Mouse (Mus musculus): ENCODE measurements around the gene Prelp. TPM values are rescaled to one million over a fixed set of nuclear protein-coding genes. Genes with fewer than 3 reads are reported as not detected.

Gene Prelp
- total RNA-seq, 2 experiments from 2014 or later, result 10.8 to 11.6 TPM

- Histone ChIP-seq H3K4me3 (no peak overlapping the region), H3K27ac (no peak overlapping the region)
- intact Hi-C loops (cut with DNase I), result no loop called here
- no peak for DNase-seq (ENCODE audit: extremely low spot score in 1 of 2, low spot score in 2 of 2)
- TF ChIP-seq CTCF (IDR thresholded peaks at IDR 0.05), result no peak
These were observed 8.8 kb upstream of the Prelp start for GRCm38 (mm10) chr1:133929980-133930379.

- TF ChIP-seq CTCF (IDR thresholded peaks at IDR 0.05), result no peak
- H3K4me3 ChIP-seq, result no peak overlapping the region
- intact Hi-C loops (cut with DNase I), result no loop called here
- H3K27ac ChIP-seq, result no peak overlapping the region
- no peak for DNase-seq (ENCODE audit: extremely low spot score in 1 of 2, low spot score in 2 of 2)
These were observed 4.0 kb upstream of the Prelp start for GRCm38 (mm10) chr1:133925223-133925622.

GRCm38 (mm10) chr1:133924141-133924875, 3.1 kb upstream of the Prelp start:
- TF ChIP-seq CTCF (IDR thresholded peaks at IDR 0.05), result peak; percentile 64
- H3K4me3 ChIP-seq, result no peak overlapping the region
- DNase-seq (ENCODE audit: extremely low spot score in 1 of 2, low spot score in 2 of 2), result peak; percentile 57 to 64
- intact Hi-C loops (cut with DNase I), result no loop called here
- H3K27ac ChIP-seq, result peak overlapping the region; percentile 55

- Histone ChIP-seq H3K27ac (no peak overlapping the region), H3K4me3 (no peak overlapping the region)
- TF ChIP-seq CTCF (IDR thresholded peaks at IDR 0.05), result no peak
- DNase-seq (ENCODE audit: extremely low spot score in 1 of 2, low spot score in 2 of 2), result no peak
- intact Hi-C loops (cut with DNase I), result no loop called here
These were observed 1.9 kb upstream of the Prelp start for GRCm38 (mm10) chr1:133923071-133923470.

- no peak for DNase-seq (ENCODE audit: extremely low spot score in 1 of 2, low spot score in 2 of 2)
- TF ChIP-seq CTCF (IDR thresholded peaks at IDR 0.05), result no peak
- intact Hi-C loops (cut with DNase I), result no loop called here
- Histone ChIP-seq H3K4me3 (0 out of 2 replicates have a peak overlapping the region, but pooled peaks have one; percentile 14), H3K27ac (0 out of 2 replicates have a peak overlapping the region, but pooled peaks have one; percentile 19)
These were observed 338 bp downstream of the Prelp start for GRCm38 (mm10) chr1:133920876-133921275.

GRCm38 (mm10) chr1:133920401-133920800, 813 bp downstream of the Prelp start:
- no peak for DNase-seq (ENCODE audit: extremely low spot score in 1 of 2, low spot score in 2 of 2)
- Histone ChIP-seq H3K4me3 (no peak overlapping the region), H3K27ac (no peak overlapping the region)
- intact Hi-C loops (cut with DNase I), result no loop called here
- no peak for TF ChIP-seq CTCF (IDR thresholded peaks at IDR 0.05)

GRCm38 (mm10) chr1:133918088-133918470, 3.1 kb downstream of the Prelp start:
- no peak overlapping the region for H3K4me3 ChIP-seq
- TF ChIP-seq CTCF (IDR thresholded peaks at IDR 0.05), result no peak
- intact Hi-C loops (cut with DNase I), result loop anchor here (10.0 kb wide), 1 partner anchor 417 kb away; the partner anchor contains the start of gene Ppfia4
- no peak for DNase-seq (ENCODE audit: extremely low spot score in 1 of 2, low spot score in 2 of 2)
- H3K27ac ChIP-seq, result no peak overlapping the region

GRCm38 (mm10) chr1:133917456-133918087, 3.6 kb downstream of the Prelp start:
- intact Hi-C loops (cut with DNase I), result loop anchor here (10.0 kb wide), 1 partner anchor 417 kb away; the partner anchor contains the start of gene Ppfia4
- DNase-seq (ENCODE audit: extremely low spot score in 1 of 2, low spot score in 2 of 2), result no peak
- TF ChIP-seq CTCF (IDR thresholded peaks at IDR 0.05), result no peak
- H3K4me3 ChIP-seq, result no peak overlapping the region
- H3K27ac ChIP-seq, result no peak overlapping the region

GRCm38 (mm10) chr1:133915723-133916355, 5.4 kb downstream of the Prelp start:
- no peak for TF ChIP-seq CTCF (IDR thresholded peaks at IDR 0.05)
- intact Hi-C loops (cut with DNase I), result loop anchor here (10.0 kb wide), 1 partner anchor 419 kb away; the partner anchor contains the start of gene Ppfia4
- peak; percentile 63 to 65 for DNase-seq (ENCODE audit: extremely low spot score in 1 of 2, low spot score in 2 of 2)
- Histone ChIP-seq H3K4me3 (no peak overlapping the region), H3K27ac (no peak overlapping the region)

- Histone ChIP-seq H3K27ac (no peak overlapping the region), H3K4me3 (no peak overlapping the region)
- TF ChIP-seq CTCF (IDR thresholded peaks at IDR 0.05), result no peak
- no peak for DNase-seq (ENCODE audit: extremely low spot score in 1 of 2, low spot score in 2 of 2)
- intact Hi-C loops (cut with DNase I), result loop anchor here (10.0 kb wide), 1 partner anchor 420 kb away; the partner anchor contains the start of gene Ppfia4
These were observed 6.1 kb downstream of the Prelp start for GRCm38 (mm10) chr1:133915115-133915514.

- no peak for DNase-seq (ENCODE audit: extremely low spot score in 1 of 2, low spot score in 2 of 2)
- no peak for TF ChIP-seq CTCF (IDR thresholded peaks at IDR 0.05)
- intact Hi-C loops (cut with DNase I), result loop anchor here (10.0 kb wide), 1 partner anchor 422 kb away; the partner anchor contains the start of gene Ppfia4
- H3K27ac ChIP-seq, result no peak overlapping the region
- no peak overlapping the region for H3K4me3 ChIP-seq
These were observed 8.2 kb downstream of the Prelp start for GRCm38 (mm10) chr1:133913018-133913417.

- DNase-seq (ENCODE audit: extremely low spot score in 1 of 2, low spot score in 2 of 2), result peak; percentile 62 to 80
- no peak overlapping the region for H3K27ac ChIP-seq
- H3K4me3 ChIP-seq, result no peak overlapping the region
- intact Hi-C loops (cut with DNase I), result loop anchor here (1.0 to 10.0 kb wide), 3 partner anchors 137 to 423 kb away; partner anchors contain the start of gene Ppfia4
- peak; percentile 90 for TF ChIP-seq CTCF (IDR thresholded peaks at IDR 0.05)
These were observed 9.8 kb downstream of the Prelp start for GRCm38 (mm10) chr1:133911456-133911855.

Measured in left cerebral cortex, adult 2 months (tissue).